Mouse (Mus musculus) spleen, adult 2 months (tissue): ENCODE data around the gene Tmem171.

ENCODE experiments used
- CTCF ChIP-seq: fragments of 200-500 bp; IDR thresholded peaks from 2 replicates; pipeline ENCODE4 v1.5.1; 2011; ENCODE audit warnings: mild to moderate bottlenecking, inconsistent platforms; ENCODE audit not compliant: insufficient read depth, insufficient read length, insufficient replicate concordance; ENCODE audit errors: extremely low read depth
- POLR2A ChIP-seq: fragments of 200-500 bp; IDR thresholded peaks from 2 replicates; pipeline ENCODE4 v1.6.1; 2011; ENCODE audit warnings: low read depth, low read length, inconsistent platforms

DNA sequence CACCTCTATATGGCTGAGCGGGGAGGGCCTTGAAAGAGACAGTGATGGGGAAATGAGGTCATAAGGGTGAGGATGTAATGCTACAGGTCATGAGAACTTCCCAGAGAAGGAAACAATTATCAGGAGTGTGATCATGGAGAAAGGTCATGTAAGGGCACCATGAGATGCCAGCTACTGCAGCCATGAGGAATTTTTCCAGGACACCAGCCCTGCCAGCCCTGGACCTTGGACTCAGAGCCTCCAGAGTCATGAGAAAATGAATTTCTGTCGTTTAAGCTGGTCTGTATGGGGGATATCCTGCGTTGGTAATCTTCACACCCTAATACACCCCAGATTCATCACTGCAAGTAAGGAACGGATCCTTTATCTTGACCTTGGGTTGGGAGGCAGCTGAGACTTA, 20.7 kb downstream of the Tmem171 start:
- TF ChIP-seq CTCF = no peak
- TF ChIP-seq POLR2A = no peak
